Mouse (Mus musculus): ENCODE measurements around the gene Sirt7.

GRCm38 (mm10) chr11:120616617-120617294 is 8.3 kb downstream of the Sirt7 start:
- TF ChIP-seq UBTF (IDR thresholded peaks at IDR 0.05; ENCODE audit: borderline replicate concordance, insufficient read depth, low read depth, low read length) (no peak), CTCF (IDR thresholded peaks at IDR 0.05 in 2 of 3, conservative IDR thresholded peaks at IDR 0.05 in 1 of 3; ENCODE audit: control insufficient read depth in 1 of 3, insufficient read depth in 1 of 3, low read depth in 2 of 3, low read length in 3 of 3, poor library complexity in 1 of 3, severe bottlenecking in 1 of 3) (no peak), POLR2A (IDR thresholded peaks at IDR 0.05; ENCODE audit: control insufficient read depth in 1 of 2, insufficient read depth in 1 of 2, low read depth in 1 of 2, low read length in 2 of 2, poor library complexity in 1 of 2) (no peak), MAZ (IDR thresholded peaks at IDR 0.05; ENCODE audit: low read depth, low read length) (no peak), GATA1 (IDR thresholded peaks at IDR 0.05; ENCODE audit: low read depth, low read length) (no peak), POLR2AphosphoS5 (IDR thresholded peaks at IDR 0.05; ENCODE audit: borderline replicate concordance, low read depth, low read length) (no peak), BHLHE40 (IDR thresholded peaks at IDR 0.05; ENCODE audit: borderline replicate concordance, low read depth, low read length) (no peak), NELFE (IDR thresholded peaks at IDR 0.05; ENCODE audit: low read depth, low read length) (no peak), TAL1 (IDR thresholded peaks at IDR 0.05; ENCODE audit: low read length) (no peak), NRF1 (IDR thresholded peaks at IDR 0.05; ENCODE audit: insufficient read depth, low read depth, low read length, poor library complexity, severe bottlenecking) (no peak), E2F4 (IDR thresholded peaks at IDR 0.05; ENCODE audit: borderline replicate concordance, low read depth, low read length) (no peak), ZNF384 (IDR thresholded peaks at IDR 0.05; ENCODE audit: low read depth, low read length) (no peak)

Measured in MEL (cell line).